Mouse (Mus musculus): ENCODE data around the gene Slc16a13.

- TF ChIP-seq CTCF (IDR thresholded peaks at IDR 0.05; ENCODE audit: low read depth) (peak; percentile 60), EP300 (IDR thresholded peaks at IDR 0.05; ENCODE audit: low read depth) (no peak)
Measured at GRCm38 (mm10) chr11:70254931-70255531, 34.2 kb upstream of the Slc16a13 start, which contains the start of gene Alox12.

Data from liver, postnatal 0 days (tissue).